22 mouse cellular contexts compared by ENCODE assay signal in the genomic region with DNA sequence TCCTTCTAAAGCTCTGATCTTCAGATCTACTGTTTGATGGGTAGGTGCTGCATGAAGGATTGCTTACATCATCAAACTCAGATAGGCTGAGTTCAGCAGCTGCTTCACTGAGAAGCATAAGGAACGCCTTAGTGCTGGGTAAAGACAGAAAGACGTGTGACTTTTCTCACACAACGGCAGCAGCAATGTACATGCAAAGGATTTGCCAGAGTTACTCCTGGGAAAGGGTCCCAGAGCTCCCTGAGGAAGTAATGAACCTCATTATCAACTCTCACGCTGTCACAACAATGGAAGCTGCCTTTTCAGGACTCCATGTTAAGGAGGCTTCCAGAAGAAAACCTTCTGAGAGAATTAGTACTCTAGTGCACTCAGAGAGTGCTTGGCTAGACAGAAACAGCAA.
DNase-seq lines count a peak whose midpoint lies in the region; ATAC-seq and TF ChIP-seq lines count a peak whose summit lies in the region.
"Had no signal": no experiment of that assay in that cellular context is flagged by ENCODE, and none has a peak within 500 bp of the region (broad histone marks: within the 10 kb centered on the region; RNA-seq: fewer than 3 reads in every experiment).

No protein-coding gene starts in this region.

- no peaks in the 10 kb centered on the region for H3K27me3 ChIP-seq in forebrain, embryonic 15.5 days
- H3K27me3 ChIP-seq in forebrain, embryonic 11.5 days (ENCODE audit: control insufficient read depth, insufficient read depth, low read length), result no peaks in the 10 kb centered on the region
- no peaks in the 10 kb centered on the region for H3K27me3 ChIP-seq in heart, postnatal 0 days (ENCODE audit: control insufficient read depth, insufficient read depth, low read length)
- no peaks in the 10 kb centered on the region for H3K27me3 ChIP-seq in forebrain, postnatal 0 days (ENCODE audit: insufficient read depth, low read length)
- H3K27me3 ChIP-seq: heart, embryonic 15.5 days; hindbrain, embryonic 13.5 days; intestine, embryonic 15.5 days had no signal

- peak overlapping the region; percentile 56; the same call in 1 of the 2 replicates for H3K27ac ChIP-seq in forebrain, embryonic 15.5 days (replicated peaks)
- no peak overlapping the region for H3K27ac ChIP-seq in forebrain, embryonic 11.5 days (ENCODE audit: low read depth, low read length)
- 0 out of 2 replicates have a peak overlapping the region, but pooled peaks have one; percentile 25 for H3K27ac ChIP-seq in heart, postnatal 0 days (ENCODE audit: low read depth)
- H3K27ac ChIP-seq in forebrain, postnatal 0 days (ENCODE audit: low read depth, low read length), result no peak overlapping the region
- H3K27ac ChIP-seq: heart, embryonic 15.5 days; hindbrain, embryonic 10.5 days; hindbrain, embryonic 13.5 days; intestine, embryonic 15.5 days had no signal

- DNase-seq in forebrain, embryonic 11.5 days (ENCODE audit: low spot score), result no peak
- no peak for DNase-seq in heart, postnatal 0 days (ENCODE audit: low spot score)
- no peak for DNase-seq in heart, adult 8-10 months (ENCODE audit: low spot score)
- peak; percentile 52 for DNase-seq in forebrain, postnatal 0 days
- DNase-seq in kidney, adult 18-20 months, result no peak
- DNase-seq: adrenal gland, adult 2 months; adrenal gland, postnatal 14 days; cerebellum, adult 18-20 months; cerebellum, adult 9-10 months; cerebellum, postnatal 14 days; gastrocnemius, postnatal 25 days; heart, adult 18-20 months; kidney, adult 11 months; kidney, adult 9 months had no signal

- ATAC-seq in forebrain, embryonic 15.5 days (replicated peaks), result 0 out of 2 replicates have a peak, but pooled peaks have one; percentile 21
- no peak for ATAC-seq in forebrain, embryonic 11.5 days (replicated peaks; ENCODE audit: low FRiP score)
- no peak for ATAC-seq in heart, postnatal 0 days (ENCODE audit: insufficient read depth, low read depth)
- ATAC-seq in forebrain, postnatal 0 days, result peak; percentile 69
- ATAC-seq: CD4-positive, CD25-positive, alpha-beta regulatory T cell, adult 4 months; hindbrain, embryonic 16.5 days; intestine, embryonic 15.5 days had no signal

- peaks cover 28% of the 10 kb centered on the region for H3K4me1 ChIP-seq in forebrain, embryonic 15.5 days
- peaks cover 4% of the 10 kb centered on the region; the same call in 1 of the 2 replicates for H3K4me1 ChIP-seq in forebrain, embryonic 11.5 days (replicated peaks; ENCODE audit: control insufficient read depth, insufficient read depth, low read length)
- peaks cover 30% of the 10 kb centered on the region for H3K4me1 ChIP-seq in heart, postnatal 0 days (ENCODE audit: control insufficient read depth, insufficient read depth)
- H3K4me1 ChIP-seq in forebrain, postnatal 0 days (ENCODE audit: insufficient read depth), result peaks cover 17% of the 10 kb centered on the region

- no peak overlapping the region for H3K4me2 ChIP-seq in forebrain, embryonic 15.5 days (replicated peaks)
- H3K4me2 ChIP-seq in forebrain, embryonic 11.5 days (ENCODE audit: low read depth, low read length, severe bottlenecking), result no peak overlapping the region
- H3K4me2 ChIP-seq in heart, postnatal 0 days (ENCODE audit: low read depth, low read length), result no peak overlapping the region
- H3K4me2 ChIP-seq in forebrain, postnatal 0 days (ENCODE audit: low read depth), result no peak overlapping the region
- H3K4me2 ChIP-seq: heart, embryonic 11.5 days; heart, embryonic 15.5 days; hindbrain, embryonic 13.5 days; intestine, embryonic 15.5 days had no signal

- WGBS in forebrain, embryonic 15.5 days, result 26% methylated on average over 4 of the region's 4 CpGs
- 77% methylated on average over 4 of the region's 4 CpGs for WGBS in forebrain, embryonic 11.5 days
- WGBS in heart, postnatal 0 days, result 54% methylated on average over 4 of the region's 4 CpGs
- whole genome bisulfite sequencing in forebrain, postnatal 0 days, result 25% methylated on average over 4 of the region's 4 CpGs

- H3K4me3 ChIP-seq in forebrain, embryonic 15.5 days, result no peak overlapping the region
- no peak overlapping the region for H3K4me3 ChIP-seq in forebrain, embryonic 11.5 days (ENCODE audit: low read depth, low read length)
- no peak overlapping the region for H3K4me3 ChIP-seq in heart, postnatal 0 days (ENCODE audit: low read depth, low read length)
- no peak overlapping the region for H3K4me3 ChIP-seq in forebrain, postnatal 0 days (ENCODE audit: low read depth, low read length)
- H3K4me3 ChIP-seq: heart, embryonic 15.5 days; hindbrain, embryonic 10.5 days; hindbrain, embryonic 13.5 days; intestine, embryonic 15.5 days had no signal

- no peak for TF ChIP-seq CTCF in heart, postnatal 0 days (IDR thresholded peaks at IDR 0.05; ENCODE audit: low read depth)
- TF ChIP-seq CTCF in forebrain, postnatal 0 days (IDR thresholded peaks at IDR 0.05; ENCODE audit: low read depth), result no peak

- TF ChIP-seq EP300 in heart, postnatal 0 days (IDR thresholded peaks at IDR 0.05; ENCODE audit: low read depth), result no peak

- H3K9ac ChIP-seq in forebrain, embryonic 15.5 days (replicated peaks), result no peak overlapping the region
- H3K9ac ChIP-seq in forebrain, embryonic 11.5 days (ENCODE audit: low read length), result no peak overlapping the region
- H3K9ac ChIP-seq in heart, postnatal 0 days (replicated peaks; ENCODE audit: low read depth, low read length), result no peak overlapping the region
- no peak overlapping the region for H3K9ac ChIP-seq in forebrain, postnatal 0 days
- H3K9ac ChIP-seq: heart, embryonic 15.5 days; hindbrain, embryonic 13.5 days; intestine, embryonic 15.5 days had no signal

- no peaks in the 10 kb centered on the region for H3K9me3 ChIP-seq in forebrain, embryonic 15.5 days
- H3K9me3 ChIP-seq in forebrain, embryonic 11.5 days (ENCODE audit: control insufficient read depth, low read length), result no peaks in the 10 kb centered on the region
- H3K9me3 ChIP-seq in heart, postnatal 0 days (replicated peaks; ENCODE audit: control insufficient read depth, low read length), result no peaks in the 10 kb centered on the region
- no peaks in the 10 kb centered on the region for H3K9me3 ChIP-seq in forebrain, postnatal 0 days (ENCODE audit: low read length)
- H3K9me3 ChIP-seq: heart, embryonic 15.5 days; hindbrain, embryonic 10.5 days; hindbrain, embryonic 13.5 days; intestine, embryonic 15.5 days had no signal

- H3K36me3 ChIP-seq in forebrain, embryonic 15.5 days, result no peaks in the 10 kb centered on the region
- H3K36me3 ChIP-seq in forebrain, embryonic 11.5 days (ENCODE audit: control insufficient read depth, insufficient read depth, low read length), result no peaks in the 10 kb centered on the region
- no peaks in the 10 kb centered on the region for H3K36me3 ChIP-seq in heart, postnatal 0 days (replicated peaks; ENCODE audit: control insufficient read depth, insufficient read depth, low read length)
- no peaks in the 10 kb centered on the region for H3K36me3 ChIP-seq in forebrain, postnatal 0 days (ENCODE audit: insufficient read depth)
- H3K36me3 ChIP-seq: heart, embryonic 15.5 days; hindbrain, embryonic 10.5 days; hindbrain, embryonic 13.5 days; intestine, embryonic 15.5 days had no signal

Comparison
In these comparisons a context has a peak if more than half of its experiments do, and no peak if none do; other contexts are left out.
1. ATAC-seq: peak in forebrain, embryonic 15.5 days (single experiment) and forebrain, postnatal 0 days (single experiment); none in forebrain, embryonic 11.5 days (single experiment) and heart, postnatal 0 days (single experiment).
2. H3K27ac ChIP-seq: peak in forebrain, embryonic 15.5 days (single experiment) and heart, postnatal 0 days (single experiment); none in forebrain, embryonic 11.5 days (single experiment) and forebrain, postnatal 0 days (single experiment).